Mouse (Mus musculus) C2C12 (cell line): ENCODE measurements at regions not wholly inside any gene's neighbourhood (a gene's known extent, or its start where the extent isn't known, plus 50 kb on each side); places are given as distances from the start of the nearest gene placed in this dataset.

Experiments
- CEBPB ChIP-seq: IDR thresholded peaks from one replicate; pipeline ENCODE4 v1.6.1; 2011; ENCODE audit warnings: low read depth, mild to moderate bottlenecking, control low read depth, moderate library complexity
- CTCF ChIP-seq: IDR thresholded peaks from one replicate; pipeline ENCODE4 v1.5.1; 2011; ENCODE audit not compliant: control insufficient read depth, insufficient read depth, insufficient read length
- MAX ChIP-seq: IDR thresholded peaks from one replicate; pipeline ENCODE4 v1.6.1; 2011; ENCODE audit warnings: mild to moderate bottlenecking, control low read depth
- MYOD1 ChIP-seq: IDR thresholded peaks from one replicate; pipeline ENCODE4 v1.6.1; 2011; ENCODE audit warnings: low read depth; ENCODE audit not compliant: control insufficient read depth, insufficient read length
- MYOG ChIP-seq: IDR thresholded peaks from one replicate; pipeline ENCODE4 v1.6.1; 2011; ENCODE audit not compliant: control insufficient read depth, insufficient read length; ENCODE audit errors: extremely low read depth
- USF1 ChIP-seq: IDR thresholded peaks from one replicate; pipeline ENCODE4 v1.6.1; 2011; ENCODE audit warnings: low read depth, mild to moderate bottlenecking, control low read depth, moderate library complexity

DNA sequence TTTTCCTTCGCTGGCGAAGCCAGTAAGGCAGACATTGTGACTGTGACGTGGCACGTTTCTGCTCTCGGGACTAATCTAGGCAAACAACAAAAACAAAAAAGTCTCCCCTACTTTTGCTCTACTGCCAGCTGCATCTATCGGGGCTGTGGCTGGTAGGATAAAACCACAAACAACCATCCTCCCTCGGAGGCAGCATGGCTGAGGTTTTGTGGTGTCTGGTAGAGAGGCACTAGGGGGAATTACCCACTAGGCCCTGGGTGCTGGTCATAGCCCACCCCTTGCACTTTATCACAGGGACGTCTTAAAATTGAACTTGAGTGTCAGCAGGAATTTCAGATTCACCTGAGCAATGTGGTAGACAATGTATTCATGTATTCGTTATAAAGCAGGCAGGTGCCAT, 925.3 kb downstream of the Diaph3 start:
- TF ChIP-seq CTCF = no peak
- TF ChIP-seq MYOG = no peak
- TF ChIP-seq MAX = no peak
- no peak for TF ChIP-seq CEBPB
- TF ChIP-seq USF1 = no peak
- no peak for TF ChIP-seq MYOD1
